ENCODE assay signal across 14 mouse cellular contexts in genomic region chr17:55446698-55447097, GRCm38 (mm10). TPM values are rescaled to one million over a fixed set of nuclear protein-coding genes. Genes with fewer than 3 reads are reported as not detected.
A peak's percentile ranks its signal among the peaks of the same experiment; 100 is the strongest.
DNase-seq lines count a peak whose midpoint lies in the region; ATAC-seq and TF ChIP-seq lines count a peak whose summit lies in the region.
"Had no signal": no experiment of that assay in that cellular context is flagged by ENCODE, and none has a peak within 500 bp of the region (broad histone marks: within the 10 kb centered on the region; RNA-seq: fewer than 3 reads in every experiment).

No protein-coding gene starts in this region.

- no peak for TF ChIP-seq POLR2A in limb, embryonic 14.5 days (IDR thresholded peaks at IDR 0.05; ENCODE audit: borderline replicate concordance, extremely low read depth, insufficient read depth, insufficient read length)

- H3K4me3 ChIP-seq in lung, embryonic 15.5 days = no peak overlapping the region; the same call in 1 of the 2 replicates
- H3K4me3 ChIP-seq in forebrain, embryonic 16.5 days (replicated peaks; ENCODE audit: low read length) = peak overlapping the region; percentile 75
- peak overlapping the region; percentile 59 for H3K4me3 ChIP-seq in limb, embryonic 14.5 days (replicated peaks; ENCODE audit: low read length)
- peak overlapping the region; percentile 49; the same call in 1 of the 2 replicates for H3K4me3 ChIP-seq in stomach, postnatal 0 days (ENCODE audit: low read depth, low read length)
- H3K4me3 ChIP-seq: myocyte had no signal

- H3K4me2 ChIP-seq in lung, embryonic 15.5 days = peak overlapping the region; percentile 87; the same call in 1 of the 2 replicates
- peak overlapping the region; percentile 61 for H3K4me2 ChIP-seq in forebrain, embryonic 16.5 days (ENCODE audit: low read length)
- H3K4me2 ChIP-seq in limb, embryonic 14.5 days (replicated peaks; ENCODE audit: low read depth, low read length, severe bottlenecking) = peak overlapping the region; percentile 75; the same call in 1 of the 2 replicates
- peak overlapping the region; percentile 87; the same call in 1 of the 2 replicates for H3K4me2 ChIP-seq in stomach, postnatal 0 days (replicated peaks; ENCODE audit: low read depth)

- no peaks in the 10 kb centered on the region for H3K9me3 ChIP-seq in lung, embryonic 15.5 days
- H3K9me3 ChIP-seq in forebrain, embryonic 16.5 days (ENCODE audit: control insufficient read depth, low read length) = no peaks in the 10 kb centered on the region
- no peaks in the 10 kb centered on the region for H3K9me3 ChIP-seq in limb, embryonic 14.5 days (ENCODE audit: control insufficient read depth, low read length)
- no peaks in the 10 kb centered on the region for H3K9me3 ChIP-seq in stomach, postnatal 0 days (ENCODE audit: control insufficient read depth, low read length)

- no peak for TF ChIP-seq EP300 in stomach, postnatal 0 days (optimal IDR thresholded peaks at IDR 0.05)

- no peak for TF ChIP-seq CTCF in stomach, postnatal 0 days (IDR thresholded peaks at IDR 0.05; ENCODE audit: low read depth)

- 13% methylated on average over 4 of the region's 4 CpGs for WGBS in lung, embryonic 15.5 days
- 8% methylated on average over 4 of the region's 4 CpGs for WGBS in forebrain, embryonic 16.5 days
- WGBS in limb, embryonic 14.5 days = 29% methylated on average over 4 of the region's 4 CpGs
- 33% methylated on average over 4 of the region's 4 CpGs for WGBS in stomach, postnatal 0 days

- no peak overlapping the region for H3K27ac ChIP-seq in lung, embryonic 15.5 days
- peak overlapping the region; percentile 90 for H3K27ac ChIP-seq in forebrain, embryonic 16.5 days (ENCODE audit: low read length)
- no peak overlapping the region for H3K27ac ChIP-seq in limb, embryonic 14.5 days (replicated peaks; ENCODE audit: low read depth, low read length)
- H3K27ac ChIP-seq in stomach, postnatal 0 days (replicated peaks) = no peak overlapping the region

- no peak overlapping the region for H3K9ac ChIP-seq in lung, embryonic 15.5 days
- H3K9ac ChIP-seq in forebrain, embryonic 16.5 days (replicated peaks; ENCODE audit: low read depth, low read length) = peak overlapping the region; percentile 98
- H3K9ac ChIP-seq in limb, embryonic 14.5 days (ENCODE audit: low read depth, low read length, severe bottlenecking) = no peak overlapping the region
- no peak overlapping the region for H3K9ac ChIP-seq in stomach, postnatal 0 days (ENCODE audit: low read length)

- DNase-seq in lung, adult 18-20 months = no peak
- no peak for DNase-seq in limb, embryonic 14.5 days (ENCODE audit: low spot score)
- DNase-seq in stomach, postnatal 0 days (ENCODE audit: low spot score) = no peak
- no peak for DNase-seq in adrenal gland, adult 2 months
- no peak for DNase-seq in retina, postnatal 1 day
- DNase-seq: heart, postnatal 10 days; kidney, postnatal 10 days had no signal

- H3K4me1 ChIP-seq in lung, embryonic 15.5 days = peaks cover 4% of the 10 kb centered on the region; the same call in 1 of the 2 replicates
- peaks cover 10% of the 10 kb centered on the region for H3K4me1 ChIP-seq in forebrain, embryonic 16.5 days (replicated peaks; ENCODE audit: control insufficient read depth, insufficient read depth, low read length)
- no peaks in the 10 kb centered on the region for H3K4me1 ChIP-seq in limb, embryonic 14.5 days (ENCODE audit: control insufficient read depth, insufficient read depth, low read length)
- no peaks in the 10 kb centered on the region; the same call in 1 of the 2 replicates for H3K4me1 ChIP-seq in stomach, postnatal 0 days (replicated peaks; ENCODE audit: control insufficient read depth, insufficient read depth)

- no peaks in the 10 kb centered on the region for H3K36me3 ChIP-seq in lung, embryonic 15.5 days
- no peaks in the 10 kb centered on the region for H3K36me3 ChIP-seq in forebrain, embryonic 16.5 days (ENCODE audit: control insufficient read depth, insufficient read depth)
- H3K36me3 ChIP-seq in limb, embryonic 14.5 days (ENCODE audit: control insufficient read depth, insufficient read depth, low read length) = no peaks in the 10 kb centered on the region
- H3K36me3 ChIP-seq in stomach, postnatal 0 days (ENCODE audit: control insufficient read depth, insufficient read depth, low read length) = no peaks in the 10 kb centered on the region

- ATAC-seq in lung, embryonic 15.5 days (ENCODE audit: borderline replicate concordance, extremely low read depth, low FRiP score, low TSS enrichment) = no peak
- ATAC-seq in forebrain, embryonic 16.5 days = no peak
- no peak for ATAC-seq in limb, embryonic 14.5 days (ENCODE audit: low FRiP score, low read depth)
- no peak for ATAC-seq in stomach, postnatal 0 days (ENCODE audit: low FRiP score, low TSS enrichment)
- ATAC-seq in granulocyte monocyte progenitor cell, adult 5-6 weeks (replicated peaks; ENCODE audit: poor library complexity, severe bottlenecking) = no peak
- ATAC-seq: lung, postnatal 0 days had no signal

- peaks cover 38% of the 10 kb centered on the region for H3K27me3 ChIP-seq in lung, embryonic 15.5 days
- no peaks in the 10 kb centered on the region for H3K27me3 ChIP-seq in forebrain, embryonic 16.5 days (replicated peaks; ENCODE audit: control insufficient read depth, insufficient read depth, low read length)
- peaks cover 6% of the 10 kb centered on the region; the same call in 1 of the 2 replicates for H3K27me3 ChIP-seq in limb, embryonic 14.5 days (ENCODE audit: control insufficient read depth, insufficient read depth, low read length)
- no peaks in the 10 kb centered on the region; the same call in 1 of the 2 replicates for H3K27me3 ChIP-seq in stomach, postnatal 0 days (ENCODE audit: control insufficient read depth, insufficient read depth, low read length)

RNA-seq across cellular contexts. Expression of gene St6gal2, which starts 1.5 kb away (rescaled TPM):
- polyA plus RNA-seq in lung, embryonic 15.5 days (2015; fragmentation: Nextera tagmentation; extraction: Ambion mirVana) = 0.92 and 1.4 TPM in 2 replicates
- polyA plus RNA-seq in forebrain, embryonic 16.5 days (2015; fragmentation: Nextera tagmentation; extraction: Ambion mirVana) = 29.0 and 32.6 TPM in 2 replicates
- polyA plus RNA-seq in limb, embryonic 14.5 days (2012; rRNA removed) = 1.7 and 2.5 TPM in 2 replicates
- 2.5 and 2.6 TPM in 2 replicates for polyA plus RNA-seq in limb, embryonic 14.5 days (2014; fragmentation: Nextera tagmentation; extraction: Ambion mirVana)
- 2.1 and 4.6 TPM in 2 replicates for polyA plus RNA-seq in stomach, postnatal 0 days (2015; fragmentation: Nextera tagmentation; extraction: Ambion mirVana)
- under 1 TPM in 1 of 2 experiments, not detected in 1; 0.26 TPM for total RNA-seq in adrenal gland, adult 2 months (2021)
- 0.03 and 0.04 TPM in 2 replicates for polyA plus RNA-seq in adrenal gland, adult 2 months (2012; rRNA removed)
- total RNA-seq in granulocyte monocyte progenitor cell, adult 5-6 weeks (2014; fragmentation: Nextera tagmentation) = not detected in 2 replicates
- not detected in 2 replicates for total RNA-seq in granulocyte monocyte progenitor cell, adult 5-6 weeks (2017)
- total RNA-seq: gastrocnemius, adult 18-20 months; heart, postnatal 10 days had no signal
- polyA plus RNA-seq: myocyte; testis, adult 2 months had no signal
